Mouse (Mus musculus): Measurements from ENCODE around the gene Zfp260. TPM values are rescaled to one million over a fixed set of nuclear protein-coding genes. Genes with fewer than 3 reads are reported as not detected.

The Zfp260 gene
- polyA plus RNA-seq, 1 experiment from 2014 or later: 139 TPM

DNA sequence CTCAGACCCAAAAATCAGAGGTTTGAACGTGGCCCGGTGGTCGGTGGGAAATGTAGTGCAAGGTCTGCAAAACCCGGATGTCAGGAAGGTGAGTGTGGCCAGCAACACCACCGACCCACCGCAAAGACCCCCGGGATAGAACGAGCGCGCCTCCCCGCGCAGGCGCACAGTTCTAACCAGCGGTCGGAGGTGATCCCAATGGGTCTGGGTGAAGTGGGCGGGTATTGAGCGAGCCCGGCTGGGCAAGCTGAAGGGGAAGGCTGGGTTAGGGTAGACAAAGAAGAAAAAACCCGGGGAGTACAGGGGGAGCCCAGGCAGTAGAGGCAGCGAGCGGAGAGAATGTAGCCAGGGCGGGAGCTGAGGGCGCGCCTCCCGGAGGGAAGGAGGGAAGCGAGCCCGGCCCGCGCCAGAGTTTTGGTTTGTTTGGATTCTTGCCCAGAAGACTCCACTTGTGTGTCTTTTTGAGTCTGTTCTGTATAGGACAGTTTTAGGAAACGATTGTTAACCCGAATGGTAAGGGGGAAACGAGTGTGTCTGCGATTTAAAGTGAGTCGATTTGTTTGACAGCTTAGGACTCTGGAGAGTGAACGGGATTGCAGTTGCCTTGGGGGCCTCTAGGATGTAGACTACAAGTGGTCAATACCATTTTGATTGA lies 49.1 kb downstream of the Zfp260 start:
- Histone ChIP-seq H3K9ac (ENCODE audit: low read length) (peak overlapping the region; percentile 77), H3K4me2 (peak overlapping the region; percentile 64), H3K36me3 (ENCODE audit: control insufficient read depth, insufficient read depth, low read length) (no peaks in the 10 kb centered on the region; the same call in 1 of the 2 replicates), H3K4me1 (ENCODE audit: control insufficient read depth, insufficient read depth, low read length) (no peaks in the 10 kb centered on the region), H3K4me3 (ENCODE audit: low read depth, low read length) (peak overlapping the region; percentile 50), H3K9me3 (ENCODE audit: control insufficient read depth, low read length) (peaks cover 6% of the 10 kb centered on the region; the same call in 1 of the 2 replicates), H3K27me3 (ENCODE audit: control insufficient read depth, insufficient read depth, low read length) (no peaks in the 10 kb centered on the region), H3K27ac (ENCODE audit: low read depth, low read length) (peak overlapping the region; percentile 78; the same call in 1 of the 2 replicates)
- DNase-seq (ENCODE audit: low spot score, missing footprints) (peak; percentile 97), ATAC-seq (ENCODE audit: low FRiP score) (peak; percentile 96)
- WGBS: 3% methylated on average over 35 of the region's 35 CpGs

GRCm38 (mm10) chr7:30147011-30147410 lies 52.4 kb downstream of the Zfp260 start:
- Histone ChIP-seq H3K9me3 (ENCODE audit: control insufficient read depth, low read length) (peaks cover 25% of the 10 kb centered on the region), H3K27ac (ENCODE audit: low read depth, low read length) (no peak overlapping the region), H3K4me2 (no peak overlapping the region), H3K9ac (ENCODE audit: low read length) (no peak overlapping the region), H3K27me3 (ENCODE audit: control insufficient read depth, insufficient read depth, low read length) (no peaks in the 10 kb centered on the region), H3K4me3 (ENCODE audit: low read depth, low read length) (no peak overlapping the region), H3K4me1 (ENCODE audit: control insufficient read depth, insufficient read depth, low read length) (no peaks in the 10 kb centered on the region), H3K36me3 (ENCODE audit: control insufficient read depth, insufficient read depth, low read length) (0 out of 2 replicates have a peak, but pooled peaks cover 2% of the 10 kb centered on the region)
- DNase-seq (ENCODE audit: low spot score, missing footprints): no peak
- no peak for ATAC-seq (ENCODE audit: low FRiP score)
- WGBS: 94% methylated on average over 5 of the region's 5 CpGs

DNA sequence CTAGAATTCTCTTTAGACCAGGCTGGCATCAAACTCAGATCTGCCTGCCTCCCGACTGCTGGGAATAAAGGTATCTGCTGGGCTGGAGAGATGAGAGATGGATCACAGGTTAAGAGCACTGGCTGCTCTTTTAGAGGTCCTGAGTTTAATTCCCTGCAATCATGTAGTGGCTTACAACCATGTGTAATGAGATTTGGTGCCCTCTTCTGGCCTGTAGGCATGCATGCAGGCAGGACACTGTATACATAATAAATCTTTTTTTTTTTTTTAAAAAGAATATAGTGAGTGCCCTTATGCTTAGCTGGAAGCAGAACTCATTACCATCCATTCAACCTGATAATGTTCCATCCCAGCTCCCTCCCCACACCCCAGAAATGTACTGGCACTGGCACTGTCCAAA lies 59.5 kb downstream of the Zfp260 start:
- H3K36me3 ChIP-seq (ENCODE audit: control insufficient read depth, insufficient read depth, low read length): peaks cover 26% of the 10 kb centered on the region
- no peak overlapping the region for H3K27ac ChIP-seq (ENCODE audit: low read depth, low read length)
- H3K9ac ChIP-seq (ENCODE audit: low read length): no peak overlapping the region
- no peak overlapping the region for H3K4me3 ChIP-seq (ENCODE audit: low read depth, low read length)
- ATAC-seq (ENCODE audit: low FRiP score): no peak
- H3K27me3 ChIP-seq (ENCODE audit: control insufficient read depth, insufficient read depth, low read length): no peaks in the 10 kb centered on the region
- peaks cover 62% of the 10 kb centered on the region for H3K9me3 ChIP-seq (ENCODE audit: control insufficient read depth, low read length)
- 97% methylated on average over 1 of the region's 1 CpGs for WGBS
- H3K4me2 ChIP-seq: no peak overlapping the region
- no peak for DNase-seq (ENCODE audit: low spot score, missing footprints)
- H3K4me1 ChIP-seq (ENCODE audit: control insufficient read depth, insufficient read depth, low read length): no peaks in the 10 kb centered on the region

DNA sequence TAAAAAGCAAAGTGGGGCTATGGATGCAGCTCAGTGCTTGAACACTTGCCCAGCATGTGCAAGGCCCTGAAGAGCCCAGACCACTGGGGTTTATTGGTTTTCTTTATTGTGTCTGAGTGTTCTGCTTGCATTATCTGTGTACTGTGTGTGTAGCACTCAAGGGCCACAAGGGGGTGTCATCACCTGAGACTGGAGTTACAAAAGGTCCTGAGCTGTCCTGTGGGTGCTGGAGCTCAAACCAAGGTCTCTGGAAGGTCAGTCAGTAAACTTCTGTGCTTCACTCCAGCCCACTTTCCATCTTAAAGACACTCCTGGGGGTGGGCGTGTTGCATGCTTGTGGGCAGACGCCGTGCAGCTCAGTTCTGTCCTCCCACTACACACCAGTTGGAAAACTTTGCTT lies 60.9 kb downstream of the Zfp260 start:
- H3K4me3 ChIP-seq (ENCODE audit: low read depth, low read length): no peak overlapping the region
- peaks cover 38% of the 10 kb centered on the region for H3K36me3 ChIP-seq (ENCODE audit: control insufficient read depth, insufficient read depth, low read length)
- no peaks in the 10 kb centered on the region for H3K4me1 ChIP-seq (ENCODE audit: control insufficient read depth, insufficient read depth, low read length)
- no peaks in the 10 kb centered on the region for H3K27me3 ChIP-seq (ENCODE audit: control insufficient read depth, insufficient read depth, low read length)
- no peak overlapping the region for H3K4me2 ChIP-seq
- 96% methylated on average over 3 of the region's 3 CpGs for WGBS
- no peak for DNase-seq (ENCODE audit: low spot score, missing footprints)
- no peak overlapping the region for H3K9ac ChIP-seq (ENCODE audit: low read length)
- ATAC-seq (ENCODE audit: low FRiP score): no peak
- peaks cover 66% of the 10 kb centered on the region for H3K9me3 ChIP-seq (ENCODE audit: control insufficient read depth, low read length)
- no peak overlapping the region for H3K27ac ChIP-seq (ENCODE audit: low read depth, low read length)

Small RNA genes lying within 50 kb of the gene (microRNA-seq; reads per million reads assigned to microRNA genes)
- gene Gm23368: not detected

Other genes starting within 250 kb of the Zfp260 start
- 12.5 and 12.6 TPM in 2 replicates for gene Zfp940, start 241.1 kb upstream of the Zfp260 start, polyA plus RNA-seq (2014; fragmentation: Nextera tagmentation; extraction: Ambion mirVana)
- 10.3 and 12.1 TPM in 2 replicates for gene Zfp420, start 234.8 kb upstream of the Zfp260 start, polyA plus RNA-seq (2014; fragmentation: Nextera tagmentation; extraction: Ambion mirVana)
- gene Zfp27, start 188.2 kb upstream of the Zfp260 start, polyA plus RNA-seq (2014; fragmentation: Nextera tagmentation; extraction: Ambion mirVana): 14.7 and 15.3 TPM in 2 replicates
- 8.6 and 10.8 TPM in 2 replicates for gene Zfp383, start 186.6 kb upstream of the Zfp260 start, polyA plus RNA-seq (2014; fragmentation: Nextera tagmentation; extraction: Ambion mirVana)
- 10.6 and 12.6 TPM in 2 replicates for gene Zfp74, start 140.7 kb upstream of the Zfp260 start, polyA plus RNA-seq (2014; fragmentation: Nextera tagmentation; extraction: Ambion mirVana)
- 11.7 and 13.0 TPM in 2 replicates for gene Zfp568, start 110.8 kb upstream of the Zfp260 start, polyA plus RNA-seq (2014; fragmentation: Nextera tagmentation; extraction: Ambion mirVana)
- 6.1 and 6.2 TPM in 2 replicates for gene Zfp14, start 43.4 kb upstream of the Zfp260 start, polyA plus RNA-seq (2014; fragmentation: Nextera tagmentation; extraction: Ambion mirVana)
- 7.4 and 8.8 TPM in 2 replicates for gene Zfp82, start 21.9 kb upstream of the Zfp260 start, polyA plus RNA-seq (2014; fragmentation: Nextera tagmentation; extraction: Ambion mirVana)
- gene Gm26920, start 4.4 kb upstream of the Zfp260 start, polyA plus RNA-seq (2014; fragmentation: Nextera tagmentation; extraction: Ambion mirVana): 1.2 and 2.4 TPM in 2 replicates
- gene Zfp566, start 4.2 kb upstream of the Zfp260 start, polyA plus RNA-seq (2014; fragmentation: Nextera tagmentation; extraction: Ambion mirVana): 14.8 and 15.7 TPM in 2 replicates
- gene Zfp382, start 27.2 kb downstream of the Zfp260 start, polyA plus RNA-seq (2014; fragmentation: Nextera tagmentation; extraction: Ambion mirVana): 4.4 and 5.8 TPM in 2 replicates
- 16.6 and 18.1 TPM in 2 replicates for gene Zfp146, start 75.0 kb downstream of the Zfp260 start, polyA plus RNA-seq (2014; fragmentation: Nextera tagmentation; extraction: Ambion mirVana)
- gene Cox7a1, start 89.4 kb downstream of the Zfp260 start, polyA plus RNA-seq (2014; fragmentation: Nextera tagmentation; extraction: Ambion mirVana): 3.5 and 4.1 TPM in 2 replicates
- gene Capns1, start 104.0 kb downstream of the Zfp260 start, polyA plus RNA-seq (2014; fragmentation: Nextera tagmentation; extraction: Ambion mirVana): 39.0 and 43.9 TPM in 2 replicates
- 149 and 163 TPM in 2 replicates for gene Polr2i, start 137.2 kb downstream of the Zfp260 start, polyA plus RNA-seq (2014; fragmentation: Nextera tagmentation; extraction: Ambion mirVana)
- 255 and 260 TPM in 2 replicates for gene Tbcb, start 137.5 kb downstream of the Zfp260 start, polyA plus RNA-seq (2014; fragmentation: Nextera tagmentation; extraction: Ambion mirVana)
- not detected in 2 replicates for gene Ovol3, start 140.9 kb downstream of the Zfp260 start, polyA plus RNA-seq (2014; fragmentation: Nextera tagmentation; extraction: Ambion mirVana)
- 0.19 and 0.28 TPM in 2 replicates for gene Thap8, start 185.3 kb downstream of the Zfp260 start, polyA plus RNA-seq (2014; fragmentation: Nextera tagmentation; extraction: Ambion mirVana)
- 11.3 and 11.5 TPM in 2 replicates for gene Wdr62, start 185.6 kb downstream of the Zfp260 start, polyA plus RNA-seq (2014; fragmentation: Nextera tagmentation; extraction: Ambion mirVana)
- 66.6 and 92.0 TPM in 2 replicates for gene Clip3, start 197.0 kb downstream of the Zfp260 start, polyA plus RNA-seq (2014; fragmentation: Nextera tagmentation; extraction: Ambion mirVana)
- gene Alkbh6, start 213.9 kb downstream of the Zfp260 start, polyA plus RNA-seq (2014; fragmentation: Nextera tagmentation; extraction: Ambion mirVana): 84.3 and 86.0 TPM in 2 replicates
- gene Syne4, start 220.0 kb downstream of the Zfp260 start, polyA plus RNA-seq (2014; fragmentation: Nextera tagmentation; extraction: Ambion mirVana): 8.2 and 8.4 TPM in 2 replicates
- 0.52 TPM in 1 of 2 replicates, not detected in the other for gene E130208F15Rik, start 227.0 kb downstream of the Zfp260 start, polyA plus RNA-seq (2014; fragmentation: Nextera tagmentation; extraction: Ambion mirVana)
- 23.1 and 24.5 TPM in 2 replicates for gene Sdhaf1, start 229.1 kb downstream of the Zfp260 start, polyA plus RNA-seq (2014; fragmentation: Nextera tagmentation; extraction: Ambion mirVana)